Mouse (Mus musculus) liver, embryonic 14.5 days (tissue): ENCODE results near the gene Wbp11.

ENCODE experiments used
- CTCF ChIP-seq: IDR thresholded peaks from 2 replicates; pipeline ENCODE4 v1.5.1; 2016; ENCODE audit warnings: antibody characterized with exemption, low read depth, control low read depth
- EP300 ChIP-seq: IDR thresholded peaks from 2 replicates; pipeline ENCODE4 v1.6.1; 2016; ENCODE audit warnings: antibody characterized with exemption, low read depth

DNA sequence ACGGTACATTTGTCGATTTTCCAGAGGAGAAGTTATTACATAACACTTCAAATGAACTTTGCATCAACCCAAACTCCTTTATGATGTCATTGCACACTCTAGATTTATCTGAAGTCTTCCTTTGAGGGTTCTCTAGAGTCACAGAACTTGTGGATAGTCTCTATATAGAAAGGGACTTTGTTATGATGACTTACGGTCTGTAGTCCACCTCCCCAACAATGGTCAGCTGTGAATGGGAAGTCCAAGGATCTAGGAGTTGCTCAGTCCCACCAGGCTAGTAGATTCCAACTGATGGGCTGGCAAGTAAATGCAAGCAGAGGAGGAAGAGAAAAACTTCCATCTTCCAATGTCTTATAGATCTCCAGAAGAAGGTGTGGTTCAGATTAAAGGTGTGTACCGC lies 648 bp upstream of the Wbp11 start:
- no peak for TF ChIP-seq CTCF
- TF ChIP-seq EP300: no peak
